Mouse (Mus musculus): Measurements from ENCODE around the gene Vmn1r112. TPM values are rescaled to one million over a fixed set of nuclear protein-coding genes. Genes with fewer than 3 reads are reported as not detected.
"Not testable (repeated sequence)": the region's sequence is repeated elsewhere in the genome, so short reads cannot be mapped to it uniquely, and the experiment has no call there.

Vmn1r112 gene
- polyA plus RNA-seq (2014; fragmentation: Nextera tagmentation; extraction: Ambion mirVana) = not detected in 2 replicates

GRCm38 (mm10) chr7:20770885-20771284, at the start of gene Vmn1r112:
Gene Vmn1r112 (plus strand): TSS chr7:20771185.
- not testable (repeated sequence) for DNase-seq (ENCODE audit: low spot score); H3K27me3 ChIP-seq (ENCODE audit: control insufficient read depth, insufficient read depth, low read length); H3K9ac ChIP-seq (ENCODE audit: low read length); H3K4me3 ChIP-seq (ENCODE audit: low read depth, low read length); H3K4me1 ChIP-seq (ENCODE audit: control insufficient read depth, insufficient read depth, low read length); ATAC-seq (ENCODE audit: insufficient number of reproducible peaks, low FRiP score, low TSS enrichment, low read depth); H3K36me3 ChIP-seq (ENCODE audit: control insufficient read depth, insufficient read depth, low read length); H3K27ac ChIP-seq (replicated peaks; ENCODE audit: low read depth, low read length); H3K9me3 ChIP-seq (ENCODE audit: control insufficient read depth, low read length); H3K4me2 ChIP-seq (ENCODE audit: low read depth, severe bottlenecking)
- WGBS = no CpG with 5 or more reads among the region's 3 CpGs

- not testable (repeated sequence) for ATAC-seq (ENCODE audit: insufficient number of reproducible peaks, low FRiP score, low TSS enrichment, low read depth); DNase-seq (ENCODE audit: low spot score); H3K9ac ChIP-seq (ENCODE audit: low read length); H3K36me3 ChIP-seq (ENCODE audit: control insufficient read depth, insufficient read depth, low read length); H3K4me3 ChIP-seq (ENCODE audit: low read depth, low read length); H3K4me1 ChIP-seq (ENCODE audit: control insufficient read depth, insufficient read depth, low read length); H3K9me3 ChIP-seq (ENCODE audit: control insufficient read depth, low read length); H3K4me2 ChIP-seq (ENCODE audit: low read depth, severe bottlenecking); H3K27me3 ChIP-seq (ENCODE audit: control insufficient read depth, insufficient read depth, low read length); H3K27ac ChIP-seq (replicated peaks; ENCODE audit: low read depth, low read length)
- no CpG with 5 or more reads among the region's 1 CpGs for WGBS
Measured at GRCm38 (mm10) chr7:20730524-20730923, 40.5 kb upstream of the Vmn1r112 start, which contains the start of gene Gm10668. Gene Gm10668 (minus strand): TSS chr7:20730624.

- not testable (repeated sequence) for H3K27me3 ChIP-seq (ENCODE audit: control insufficient read depth, insufficient read depth, low read length); H3K4me2 ChIP-seq (ENCODE audit: low read depth, severe bottlenecking); DNase-seq (ENCODE audit: low spot score); ATAC-seq (ENCODE audit: insufficient number of reproducible peaks, low FRiP score, low TSS enrichment, low read depth); H3K9ac ChIP-seq (ENCODE audit: low read length); H3K4me3 ChIP-seq (ENCODE audit: low read depth, low read length); H3K27ac ChIP-seq (replicated peaks; ENCODE audit: low read depth, low read length); H3K9me3 ChIP-seq (ENCODE audit: control insufficient read depth, low read length); H3K36me3 ChIP-seq (ENCODE audit: control insufficient read depth, insufficient read depth, low read length); H3K4me1 ChIP-seq (ENCODE audit: control insufficient read depth, insufficient read depth, low read length)
- 66% methylated on average over 2 of the region's 2 CpGs for WGBS
Measured at GRCm38 (mm10) chr7:20786985-20787384, 16.0 kb downstream of the Vmn1r112 start, which contains the start of gene Vmn1r113. Gene Vmn1r113 (plus strand): TSS chr7:20787285.

GRCm38 (mm10) chr7:20812086-20812485, 41.1 kb downstream of the Vmn1r112 start, which contains the start of gene Vmn1r114:
Gene Vmn1r114 (minus strand): TSS chr7:20812186.
- H3K4me1 ChIP-seq (ENCODE audit: control insufficient read depth, insufficient read depth, low read length); H3K9me3 ChIP-seq (ENCODE audit: control insufficient read depth, low read length); H3K4me3 ChIP-seq (ENCODE audit: low read depth, low read length); H3K9ac ChIP-seq (ENCODE audit: low read length); H3K27me3 ChIP-seq (ENCODE audit: control insufficient read depth, insufficient read depth, low read length); H3K36me3 ChIP-seq (ENCODE audit: control insufficient read depth, insufficient read depth, low read length); H3K4me2 ChIP-seq (ENCODE audit: low read depth, severe bottlenecking); DNase-seq (ENCODE audit: low spot score); ATAC-seq (ENCODE audit: insufficient number of reproducible peaks, low FRiP score, low TSS enrichment, low read depth); H3K27ac ChIP-seq (replicated peaks; ENCODE audit: low read depth, low read length): not testable (repeated sequence)
- no CpG with 5 or more reads among the region's 5 CpGs for WGBS

Other genes starting within 250 kb of the Vmn1r112 start
- not detected in 2 replicates for gene Vmn1r104, start 237.3 kb upstream of the Vmn1r112 start, polyA plus RNA-seq (2014; fragmentation: Nextera tagmentation; extraction: Ambion mirVana)
- gene Gm5726, start 225.4 kb upstream of the Vmn1r112 start, polyA plus RNA-seq (2014; fragmentation: Nextera tagmentation; extraction: Ambion mirVana) = not detected in 2 replicates
- gene Gm4141, start 194.9 kb upstream of the Vmn1r112 start, polyA plus RNA-seq (2014; fragmentation: Nextera tagmentation; extraction: Ambion mirVana) = not detected in 2 replicates
- gene Gm4513, start 172.2 kb upstream of the Vmn1r112 start, polyA plus RNA-seq (2014; fragmentation: Nextera tagmentation; extraction: Ambion mirVana) = not detected in 2 replicates
- not detected in 2 replicates for gene Vmn1r107, start 102.3 kb upstream of the Vmn1r112 start, polyA plus RNA-seq (2014; fragmentation: Nextera tagmentation; extraction: Ambion mirVana)
- not detected in 2 replicates for gene Vmn1r111, start 68.0 kb upstream of the Vmn1r112 start, polyA plus RNA-seq (2014; fragmentation: Nextera tagmentation; extraction: Ambion mirVana)
- gene Gm10668, start 40.6 kb upstream of the Vmn1r112 start, polyA plus RNA-seq (2014; fragmentation: Nextera tagmentation; extraction: Ambion mirVana) = not detected in 2 replicates
- not detected in 2 replicates for gene Vmn1r113, start 16.1 kb downstream of the Vmn1r112 start, polyA plus RNA-seq (2014; fragmentation: Nextera tagmentation; extraction: Ambion mirVana)
- gene Vmn1r114, start 41.0 kb downstream of the Vmn1r112 start, polyA plus RNA-seq (2014; fragmentation: Nextera tagmentation; extraction: Ambion mirVana) = not detected in 2 replicates
- not detected in 2 replicates for gene Vmn1r115, start 73.8 kb downstream of the Vmn1r112 start, polyA plus RNA-seq (2014; fragmentation: Nextera tagmentation; extraction: Ambion mirVana)
- gene Vmn1r116, start 101.1 kb downstream of the Vmn1r112 start, polyA plus RNA-seq (2014; fragmentation: Nextera tagmentation; extraction: Ambion mirVana) = not detected in 2 replicates
- not detected in 2 replicates for gene Vmn1r117, start 112.9 kb downstream of the Vmn1r112 start, polyA plus RNA-seq (2014; fragmentation: Nextera tagmentation; extraction: Ambion mirVana)
- gene Vmn1r118, start 141.2 kb downstream of the Vmn1r112 start, polyA plus RNA-seq (2014; fragmentation: Nextera tagmentation; extraction: Ambion mirVana) = not detected in 2 replicates
- not detected in 2 replicates for gene Vmn1r119, start 241.3 kb downstream of the Vmn1r112 start, polyA plus RNA-seq (2014; fragmentation: Nextera tagmentation; extraction: Ambion mirVana)